Mouse (Mus musculus) liver, adult 2 months (tissue): ENCODE results near the gene Crim1.

Source experiments
- CTCF ChIP-seq: fragments of 200-500 bp; IDR thresholded peaks from 2 replicates; pipeline ENCODE4 v1.5.1; 2011; ENCODE audit warnings: low read depth, low read length, control low read depth
- POLR2A ChIP-seq: fragments of 200-500 bp; IDR thresholded peaks from 2 replicates; pipeline ENCODE4 v1.6.1; 2011; ENCODE audit warnings: low read length, control low read depth; ENCODE audit not compliant: insufficient read depth; ENCODE audit errors: extremely low read depth

- TF ChIP-seq POLR2A: no peak
- no peak for TF ChIP-seq CTCF
Observed at GRCm38 (mm10) chr17:78151479-78152282, 48.4 kb upstream of the Crim1 start.
